Mouse (Mus musculus) brain, embryonic 14.5 days (tissue): Measurements from ENCODE around the gene Slc39a3.

Experiments used
- CTCF ChIP-seq: fragments of 200-500 bp; IDR thresholded peaks from 2 replicates; pipeline ENCODE4 v1.5.1; 2012; ENCODE audit warnings: inconsistent platforms, mild to moderate bottlenecking, moderate library complexity, borderline replicate concordance; ENCODE audit not compliant: insufficient read depth, insufficient read length; ENCODE audit errors: extremely low read depth
- POLR2A ChIP-seq: fragments of 200-500 bp; IDR thresholded peaks from 2 replicates; pipeline ENCODE4 v1.6.1; 2012; ENCODE audit warnings: mild to moderate bottlenecking, inconsistent platforms, borderline replicate concordance; ENCODE audit not compliant: poor library complexity, insufficient read depth, insufficient read length, severe bottlenecking; ENCODE audit errors: extremely low read depth

DNA sequence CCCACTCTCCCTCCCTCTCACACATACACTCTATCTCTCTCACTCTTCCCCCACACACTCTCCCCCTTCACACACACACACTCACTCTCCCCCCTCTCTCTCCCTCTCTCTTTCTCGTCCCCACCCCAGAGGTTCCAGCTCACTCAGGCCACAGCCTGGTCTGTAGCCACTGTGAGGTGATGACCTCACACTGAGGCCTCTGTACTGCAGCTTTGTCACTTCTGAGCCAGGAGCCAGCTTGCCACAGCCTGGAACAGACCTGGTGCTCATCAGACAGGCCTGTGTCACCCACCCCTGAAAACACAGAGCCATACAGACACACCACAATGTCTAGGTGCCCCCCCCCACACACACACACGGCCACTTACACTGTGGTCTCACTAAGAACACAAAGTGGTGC, 17.0 kb downstream of the Slc39a3 start:
- TF ChIP-seq CTCF (no peak), POLR2A (no peak)
